Mouse (Mus musculus) hindbrain, embryonic 11.5 days (tissue): Measurements from ENCODE around the gene Fbxo46. TPM values are rescaled to one million over a fixed set of nuclear protein-coding genes. Genes with fewer than 3 reads are reported as not detected.

ENCODE experiments used
- ATAC-seq: fragments of 200-750 bp; cut with Nextera tagmentation; 2 replicates; pipeline ENCODE4 v1.8.0; 2017; ENCODE audit warnings: mild to moderate bottlenecking, moderate TSS enrichment, moderate library complexity; ENCODE audit not compliant: low FRiP score
- DNase-seq: peaks from one replicate; pipeline ENCODE4 v3.0.0-alpha.2; 2015; ENCODE audit warnings: low spot score
- H3K27ac ChIP-seq: fragments of 300-500 bp; sonication (generic); 2 replicates; pipeline ENCODE4 v1.5.1; 2014; ENCODE audit warnings: mild to moderate bottlenecking, low read depth, low read length
- H3K27me3 ChIP-seq: fragments of 300-500 bp; sonication (generic); 2 replicates; pipeline ENCODE4 v1.6.1; 2014; ENCODE audit warnings: mild to moderate bottlenecking, low read length, moderate library complexity, mixed read lengths; ENCODE audit not compliant: control insufficient read depth, insufficient read depth
- H3K36me3 ChIP-seq: fragments of 300-500 bp; sonication (generic); 2 replicates; pipeline ENCODE4 v1.6.1; 2014; ENCODE audit warnings: mild to moderate bottlenecking, low read length, moderate library complexity, mixed read lengths; ENCODE audit not compliant: control insufficient read depth, insufficient read depth
- H3K4me1 ChIP-seq: fragments of 300-500 bp; sonication (generic); replicated peaks from 2 replicates; pipeline ENCODE4 v1.6.1; 2014; ENCODE audit warnings: low read length, mixed read lengths; ENCODE audit not compliant: control insufficient read depth, insufficient read depth
- H3K4me2 ChIP-seq: fragments of 300-500 bp; sonication (generic); replicated peaks from 2 replicates; pipeline ENCODE4 v1.6.1; 2014; ENCODE audit warnings: mild to moderate bottlenecking, low read depth, low read length
- H3K4me3 ChIP-seq: fragments of 300-500 bp; sonication (generic); 2 replicates; pipeline ENCODE4 v1.5.1; 2014; ENCODE audit warnings: low read depth, low read length
- H3K9ac ChIP-seq: fragments of 300-500 bp; sonication (generic); 2 replicates; pipeline ENCODE4 v1.6.1; 2014; ENCODE audit warnings: low read depth, low read length
- H3K9me3 ChIP-seq: fragments of 300-500 bp; sonication (generic); 2 replicates; pipeline ENCODE4 v1.6.1; 2016; ENCODE audit warnings: low read length; ENCODE audit not compliant: control insufficient read depth
- WGBS: fragments of 180-500 bp; shearing (Covaris S2); extraction: QIAGEN DNeasy Blood & Tissue Kit; methylation state at CpG from one replicate; pipeline ENCODE4 v1.1.7; 2014; 5-methylcytosine and 5-hydroxymethylcytosine counted together
- polyA plus RNA-seq: library from polyadenylated mRNA; unstranded; fragments of >200 nt; fragmentation: Nextera tagmentation; extraction: Ambion mirVana; gene quantifications from 2 replicates; pipeline ENCODE4 v1.2.1, GENCODE M21; 2014

Gene Fbxo46
- polyA plus RNA-seq, 1 experiment from 2014 or later = 8.7 TPM

GRCm38 (mm10) chr7:19160115-19160514 is 40.5 kb downstream of the Fbxo46 start:
- ATAC-seq (peak; percentile 30; the same call in 1 of the 2 replicates), DNase-seq (peak; percentile 53)
- WGBS = 2% methylated on average over 19 of the region's 20 CpGs
- Histone ChIP-seq H3K27ac (no peak overlapping the region), H3K9me3 (no peaks in the 10 kb centered on the region), H3K4me2 (peak overlapping the region; percentile 45), H3K4me1 (peaks cover 6% of the 10 kb centered on the region; the same call in 1 of the 2 replicates), H3K27me3 (peaks cover 27% of the 10 kb centered on the region), H3K36me3 (no peaks in the 10 kb centered on the region), H3K4me3 (peak overlapping the region; percentile 27), H3K9ac (no peak overlapping the region)

- Histone ChIP-seq H3K4me2 (no peak overlapping the region), H3K9ac (no peak overlapping the region), H3K9me3 (no peaks in the 10 kb centered on the region), H3K36me3 (no peaks in the 10 kb centered on the region), H3K27me3 (peaks cover 30% of the 10 kb centered on the region), H3K27ac (no peak overlapping the region), H3K4me1 (peaks cover 7% of the 10 kb centered on the region), H3K4me3 (no peak overlapping the region)
- DNase-seq (no peak), ATAC-seq (no peak)
- 87% methylated on average over 7 of the region's 7 CpGs for WGBS
Observed at GRCm38 (mm10) chr7:19162928-19163327, 43.3 kb downstream of the Fbxo46 start.

GRCm38 (mm10) chr7:19163752-19164151 is 44.1 kb downstream of the Fbxo46 start:
- ATAC-seq = no peak
- no peaks in the 10 kb centered on the region for H3K36me3 ChIP-seq
- H3K9ac ChIP-seq = no peak overlapping the region
- peaks cover 30% of the 10 kb centered on the region for H3K27me3 ChIP-seq
- H3K4me3 ChIP-seq = no peak overlapping the region
- no peak overlapping the region for H3K4me2 ChIP-seq
- 26% methylated on average over 12 of the region's 12 CpGs for WGBS
- no peaks in the 10 kb centered on the region for H3K9me3 ChIP-seq
- H3K4me1 ChIP-seq = peaks cover 7% of the 10 kb centered on the region
- no peak for DNase-seq
- no peak overlapping the region for H3K27ac ChIP-seq

- WGBS = under 1% methylated on average over 6 of the region's 6 CpGs
- no peak for ATAC-seq
- H3K4me3 ChIP-seq = no peak overlapping the region
Observed at GRCm38 (mm10) chr7:19164189-19164588, 44.5 kb downstream of the Fbxo46 start.

GRCm38 (mm10) chr7:19164978-19165377 is 45.3 kb downstream of the Fbxo46 start:
- H3K4me3 ChIP-seq = no peak overlapping the region
- no peak overlapping the region for H3K27ac ChIP-seq
- H3K4me1 ChIP-seq = peaks cover 7% of the 10 kb centered on the region
- ATAC-seq (no peak), DNase-seq (peak; percentile 39)
- peaks cover 21% of the 10 kb centered on the region for H3K27me3 ChIP-seq
- H3K4me2 ChIP-seq = no peak overlapping the region
- H3K36me3 ChIP-seq = no peaks in the 10 kb centered on the region
- no peak overlapping the region for H3K9ac ChIP-seq
- H3K9me3 ChIP-seq = no peaks in the 10 kb centered on the region
- WGBS = 2% methylated on average over 13 of the region's 13 CpGs

More at GRCm38 (mm10) chr7:19164189-19164588, 44.5 kb downstream of the Fbxo46 start:
- peak overlapping the region; percentile 14; the same call in 1 of the 2 replicates for H3K4me2 ChIP-seq
- H3K27me3 ChIP-seq = peaks cover 28% of the 10 kb centered on the region
- H3K9me3 ChIP-seq = no peaks in the 10 kb centered on the region
- H3K27ac ChIP-seq = no peak overlapping the region
- peak; percentile 12 for DNase-seq
- no peaks in the 10 kb centered on the region for H3K36me3 ChIP-seq
- H3K9ac ChIP-seq = no peak overlapping the region
- H3K4me1 ChIP-seq = peaks cover 7% of the 10 kb centered on the region

- peak; percentile 31 for DNase-seq
- Histone ChIP-seq H3K4me2 (no peak within 1 kb of the TSS), H3K27ac (no peak within 1 kb of the TSS), H3K9ac (no peak within 1 kb of the TSS), H3K9me3 (no peaks in the 10 kb centered on the region), H3K4me3 (no peak within 1 kb of the TSS), H3K36me3 (no peaks in the 10 kb centered on the region), H3K4me1 (peaks cover 7% of the 10 kb centered on the region), H3K27me3 (peaks cover 14% of the 10 kb centered on the region)
- peak; percentile 31; the same call in 1 of the 2 replicates for ATAC-seq
- whole genome bisulfite sequencing = 15% methylated on average over 14 of the region's 14 CpGs
Observed at GRCm38 (mm10) chr7:19165656-19166423, 46.2 kb downstream of the Fbxo46 start, which contains the start of gene Gipr. Gene Gipr, minus strand, starts transcription at chr7:19166127.

GRCm38 (mm10) chr7:19166990-19167389 is 47.3 kb downstream of the Fbxo46 start:
- no peak for DNase-seq
- H3K4me1 ChIP-seq = peaks cover 7% of the 10 kb centered on the region
- H3K27ac ChIP-seq = no peak overlapping the region
- H3K4me2 ChIP-seq = no peak overlapping the region
- no peaks in the 10 kb centered on the region for H3K9me3 ChIP-seq
- 85% methylated on average over 3 of the region's 3 CpGs for WGBS
- H3K9ac ChIP-seq = no peak overlapping the region
- ATAC-seq = no peak
- peaks cover 14% of the 10 kb centered on the region for H3K27me3 ChIP-seq
- no peak overlapping the region for H3K4me3 ChIP-seq
- no peaks in the 10 kb centered on the region for H3K36me3 ChIP-seq

- no peak for ATAC-seq
- no peak overlapping the region for H3K4me2 ChIP-seq
- peaks cover 8% of the 10 kb centered on the region for H3K27me3 ChIP-seq
- H3K27ac ChIP-seq = no peak overlapping the region
- H3K4me3 ChIP-seq = no peak overlapping the region
- no peaks in the 10 kb centered on the region for H3K36me3 ChIP-seq
- H3K9me3 ChIP-seq = no peaks in the 10 kb centered on the region
- peaks cover 5% of the 10 kb centered on the region for H3K4me1 ChIP-seq
- DNase-seq = no peak
- no peak overlapping the region for H3K9ac ChIP-seq
- 64% methylated on average over 10 of the region's 10 CpGs for WGBS
Observed at GRCm38 (mm10) chr7:19169506-19169905, 49.8 kb downstream of the Fbxo46 start.

- H3K4me3 ChIP-seq = no peak overlapping the region
- DNase-seq (no peak), ATAC-seq (no peak)
- H3K4me1 ChIP-seq = peaks cover 3% of the 10 kb centered on the region
- H3K4me2 ChIP-seq = no peak overlapping the region
- H3K9me3 ChIP-seq = no peaks in the 10 kb centered on the region
- H3K27me3 ChIP-seq = peaks cover 2% of the 10 kb centered on the region
- peak overlapping the region; percentile 7; the same call in 1 of the 2 replicates for H3K9ac ChIP-seq
- H3K36me3 ChIP-seq = no peaks in the 10 kb centered on the region
- no peak overlapping the region for H3K27ac ChIP-seq
- WGBS = 75% methylated on average over 8 of the region's 8 CpGs
Observed at GRCm38 (mm10) chr7:19170142-19170541, 50.5 kb downstream of the Fbxo46 start.
